Mouse (Mus musculus) brain, embryonic 14.5 days (tissue): ENCODE results near the gene Pfn3.

ENCODE experiments used
- CTCF ChIP-seq: fragments of 200-500 bp; IDR thresholded peaks from 2 replicates; pipeline ENCODE4 v1.5.1; 2012; ENCODE audit warnings: inconsistent platforms, mild to moderate bottlenecking, moderate library complexity, borderline replicate concordance; ENCODE audit not compliant: insufficient read depth, insufficient read length; ENCODE audit errors: extremely low read depth
- POLR2A ChIP-seq: fragments of 200-500 bp; IDR thresholded peaks from 2 replicates; pipeline ENCODE4 v1.6.1; 2012; ENCODE audit warnings: mild to moderate bottlenecking, inconsistent platforms, borderline replicate concordance; ENCODE audit not compliant: poor library complexity, insufficient read depth, insufficient read length, severe bottlenecking; ENCODE audit errors: extremely low read depth

GRCm38 (mm10) chr13:55448131-55448530 lies 33.1 kb upstream of the Pfn3 start:
- TF ChIP-seq CTCF, result no peak
- no peak for TF ChIP-seq POLR2A
